Mouse (Mus musculus): ENCODE measurements around the gene Treml2.

- TF ChIP-seq POLR2A (IDR thresholded peaks at IDR 0.05; ENCODE audit: low read depth, low read length) (no peak), CTCF (IDR thresholded peaks at IDR 0.05; ENCODE audit: borderline replicate concordance, insufficient read depth, low read length) (no peak)
Measured at GRCm38 (mm10) chr17:48279002-48279401, 20.3 kb upstream of the Treml2 start.

Measured in embryonic fibroblast, embryonic 13.5 days (primary cell).